Mouse (Mus musculus): ENCODE measurements around the gene Mdp1. TPM values are rescaled to one million over a fixed set of nuclear protein-coding genes. Genes with fewer than 3 reads are reported as not detected.
A peak's percentile ranks its signal among the peaks of the same experiment; 100 is the strongest.

Mdp1 gene
- total RNA-seq (2014; rRNA removed) (10.1 and 10.3 TPM in 2 replicates), polyA plus RNA-seq (2012; rRNA removed) (9.8 and 10.5 TPM in 2 replicates)

- H3K27ac ChIP-seq (replicated peaks; ENCODE audit: insufficient read depth, low read depth, low read length): peak within 1 kb of the TSS; percentile 37; the same call in 1 of the 2 replicates
- TF ChIP-seq CTCF (IDR thresholded peaks at IDR 0.05; ENCODE audit: low read depth, low read length) (peak; percentile 74), POLR2A (IDR thresholded peaks at IDR 0.05; ENCODE audit: extremely low read depth, insufficient read depth, low read length) (no peak)
- peak; percentile 76 for DNase-seq (ENCODE audit: extremely low read depth, low read depth, low spot score)
- H3K36me3 ChIP-seq (ENCODE audit: control insufficient read depth, insufficient read depth, low read length): peaks cover 10% of the 10 kb centered on the region; the same call in 1 of the 2 replicates
- under 1% methylated on average over 39 of the region's 39 CpGs for WGBS
- H3K4me1 ChIP-seq (ENCODE audit: control insufficient read depth, insufficient read depth, low read length): no peaks in the 10 kb centered on the region; the same call in 1 of the 2 replicates
- no peaks in the 10 kb centered on the region for H3K27me3 ChIP-seq (ENCODE audit: control insufficient read depth, insufficient read depth, low read length)
- no peaks in the 10 kb centered on the region for H3K79me2 ChIP-seq (ENCODE audit: control insufficient read depth, insufficient read depth, low read length)
- peak within 1 kb of the TSS; percentile 74 for H3K4me3 ChIP-seq (ENCODE audit: insufficient read depth, low read depth, low read length)
- peak within 1 kb of the TSS; percentile 75 for H3K9ac ChIP-seq (ENCODE audit: low read depth, low read length)
These were observed at the start of gene Mdp1 for GRCm38 (mm10) chr14:55659960-55660573. Gene Mdp1, minus strand, starts transcription at chr14:55660508.

DNA sequence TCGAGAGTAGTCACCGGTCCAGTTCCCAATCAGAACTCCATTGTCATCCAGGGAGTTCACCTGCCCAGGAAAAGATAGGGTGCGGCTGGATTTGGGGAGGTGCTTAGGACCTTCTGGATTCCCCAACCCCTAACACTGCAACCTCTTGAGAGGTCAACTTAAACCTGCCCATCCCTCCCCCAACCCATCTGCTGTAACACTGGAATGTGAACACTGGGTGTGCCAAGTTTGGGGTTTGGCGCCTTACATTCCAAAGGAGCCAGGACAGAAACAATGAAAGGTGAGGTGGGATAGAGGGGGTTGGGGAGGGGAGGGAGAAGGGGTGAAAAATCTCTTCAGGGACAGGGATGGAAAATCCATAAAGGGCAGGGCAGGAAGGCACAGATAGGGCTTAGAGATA lies 49.2 kb upstream of the Mdp1 start:
- 91% methylated on average over 4 of the region's 4 CpGs for WGBS
- Histone ChIP-seq H3K9ac (ENCODE audit: low read depth, low read length) (no peak overlapping the region), H3K4me1 (ENCODE audit: control insufficient read depth, insufficient read depth, low read length) (peaks cover 20% of the 10 kb centered on the region), H3K27me3 (ENCODE audit: control insufficient read depth, insufficient read depth, low read length) (no peaks in the 10 kb centered on the region), H3K36me3 (ENCODE audit: control insufficient read depth, insufficient read depth, low read length) (0 out of 2 replicates have a peak, but pooled peaks cover 3% of the 10 kb centered on the region), H3K4me3 (ENCODE audit: insufficient read depth, low read depth, low read length) (no peak overlapping the region), H3K79me2 (ENCODE audit: control insufficient read depth, insufficient read depth, low read length) (peaks cover 4% of the 10 kb centered on the region; the same call in 1 of the 2 replicates), H3K27ac (replicated peaks; ENCODE audit: insufficient read depth, low read depth, low read length) (no peak overlapping the region)
- no peak for TF ChIP-seq POLR2A (IDR thresholded peaks at IDR 0.05; ENCODE audit: extremely low read depth, insufficient read depth, low read length)
- TF ChIP-seq CTCF (IDR thresholded peaks at IDR 0.05; ENCODE audit: low read depth, low read length): no peak
- no peak for DNase-seq (ENCODE audit: extremely low read depth, low read depth, low spot score)

DNA sequence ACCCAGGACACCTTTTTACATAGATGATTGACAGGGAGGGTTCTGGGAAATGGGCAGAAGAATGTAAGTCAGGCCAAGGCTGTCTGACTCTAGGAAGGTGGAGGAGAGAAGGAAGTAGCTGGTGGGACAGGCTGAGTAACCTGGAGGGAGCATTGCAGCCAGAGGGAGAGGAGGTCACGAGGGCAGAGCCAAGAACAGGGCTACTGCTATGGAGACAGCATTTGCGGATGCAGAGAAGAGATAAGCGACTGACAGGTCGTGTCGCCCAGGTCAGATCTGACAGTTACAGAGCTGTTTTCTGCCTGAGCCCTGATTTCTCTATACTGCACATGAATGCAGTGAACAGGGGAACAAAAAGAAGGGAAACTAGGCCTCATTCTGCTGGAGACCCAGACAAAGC lies 47.1 kb upstream of the Mdp1 start:
- peaks cover 9% of the 10 kb centered on the region; the same call in 1 of the 2 replicates for H3K4me1 ChIP-seq (ENCODE audit: control insufficient read depth, insufficient read depth, low read length)
- H3K27me3 ChIP-seq (ENCODE audit: control insufficient read depth, insufficient read depth, low read length): no peaks in the 10 kb centered on the region
- peaks cover 2% of the 10 kb centered on the region; the same call in 1 of the 2 replicates for H3K79me2 ChIP-seq (ENCODE audit: control insufficient read depth, insufficient read depth, low read length)
- WGBS: 91% methylated on average over 5 of the region's 5 CpGs
- H3K4me3 ChIP-seq (ENCODE audit: insufficient read depth, low read depth, low read length): no peak overlapping the region
- no peak overlapping the region for H3K27ac ChIP-seq (replicated peaks; ENCODE audit: insufficient read depth, low read depth, low read length)
- no peak overlapping the region for H3K9ac ChIP-seq (ENCODE audit: low read depth, low read length)
- peaks cover 9% of the 10 kb centered on the region; the same call in 1 of the 2 replicates for H3K36me3 ChIP-seq (ENCODE audit: control insufficient read depth, insufficient read depth, low read length)
- no peak for DNase-seq (ENCODE audit: extremely low read depth, low read depth, low spot score)
- TF ChIP-seq CTCF (IDR thresholded peaks at IDR 0.05; ENCODE audit: low read depth, low read length) (no peak), POLR2A (IDR thresholded peaks at IDR 0.05; ENCODE audit: extremely low read depth, insufficient read depth, low read length) (no peak)

DNA sequence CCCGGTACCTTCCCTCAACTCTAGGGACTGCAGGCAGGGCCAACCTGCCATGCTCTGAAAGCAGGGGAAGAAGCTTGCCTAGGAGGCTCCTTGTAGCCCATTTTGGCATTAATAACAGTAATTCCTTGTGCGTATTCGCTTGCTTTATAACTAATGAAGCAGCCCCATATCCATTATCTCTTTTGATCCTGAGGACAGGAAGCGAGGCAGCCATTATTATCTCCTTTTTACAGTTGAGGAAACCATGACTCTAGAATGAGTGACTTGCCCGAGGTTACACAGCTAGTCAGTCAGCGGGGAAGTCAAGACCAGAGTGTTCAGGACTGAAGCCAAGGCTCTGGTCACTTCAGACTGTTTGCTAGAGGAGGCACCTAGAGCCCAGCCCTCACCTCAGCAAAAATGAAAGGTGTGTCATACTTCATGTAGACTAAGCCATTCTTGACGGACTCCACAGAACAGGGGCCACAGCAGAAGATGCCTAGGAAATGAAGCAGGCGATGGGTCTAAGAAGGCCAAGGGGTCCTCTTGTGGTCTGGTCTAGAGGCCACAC lies 45.8 kb upstream of the Mdp1 start:
- H3K9ac ChIP-seq (ENCODE audit: low read depth, low read length): no peak overlapping the region
- H3K79me2 ChIP-seq (ENCODE audit: control insufficient read depth, insufficient read depth, low read length): no peaks in the 10 kb centered on the region
- 75% methylated on average over 8 of the region's 8 CpGs for WGBS
- peaks cover 9% of the 10 kb centered on the region; the same call in 1 of the 2 replicates for H3K36me3 ChIP-seq (ENCODE audit: control insufficient read depth, insufficient read depth, low read length)
- no peaks in the 10 kb centered on the region for H3K27me3 ChIP-seq (ENCODE audit: control insufficient read depth, insufficient read depth, low read length)
- DNase-seq (ENCODE audit: extremely low read depth, low read depth, low spot score): no peak
- no peak overlapping the region for H3K27ac ChIP-seq (replicated peaks; ENCODE audit: insufficient read depth, low read depth, low read length)
- TF ChIP-seq CTCF (IDR thresholded peaks at IDR 0.05; ENCODE audit: low read depth, low read length) (no peak), POLR2A (IDR thresholded peaks at IDR 0.05; ENCODE audit: extremely low read depth, insufficient read depth, low read length) (no peak)
- H3K4me3 ChIP-seq (ENCODE audit: insufficient read depth, low read depth, low read length): no peak overlapping the region
- H3K4me1 ChIP-seq (ENCODE audit: control insufficient read depth, insufficient read depth, low read length): no peaks in the 10 kb centered on the region; the same call in 1 of the 2 replicates

DNA sequence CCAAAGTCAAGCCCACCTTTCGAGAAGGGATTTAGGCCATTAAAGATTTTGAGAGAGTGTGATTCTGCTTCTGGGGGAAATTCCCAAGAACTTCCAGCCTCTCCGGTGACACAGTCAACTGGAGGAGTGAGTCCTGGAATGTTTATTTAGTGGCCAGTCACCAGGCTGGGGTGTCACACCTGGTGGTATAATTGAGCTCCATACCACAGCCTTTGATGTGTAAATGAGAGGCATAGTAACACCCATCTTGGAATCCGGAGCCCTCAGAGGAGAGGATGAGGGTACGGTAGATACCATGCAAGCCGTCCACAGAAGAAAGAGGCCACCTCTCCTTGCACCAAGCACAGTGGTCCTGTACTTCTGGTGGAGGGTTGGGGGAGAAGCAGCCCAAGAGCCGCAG lies 42.5 kb upstream of the Mdp1 start:
- 86% methylated on average over 6 of the region's 6 CpGs for WGBS
- Histone ChIP-seq H3K9ac (ENCODE audit: low read depth, low read length) (no peak overlapping the region), H3K79me2 (ENCODE audit: control insufficient read depth, insufficient read depth, low read length) (no peaks in the 10 kb centered on the region), H3K27me3 (ENCODE audit: control insufficient read depth, insufficient read depth, low read length) (no peaks in the 10 kb centered on the region), H3K27ac (replicated peaks; ENCODE audit: insufficient read depth, low read depth, low read length) (no peak overlapping the region), H3K4me1 (ENCODE audit: control insufficient read depth, insufficient read depth, low read length) (no peaks in the 10 kb centered on the region), H3K36me3 (ENCODE audit: control insufficient read depth, insufficient read depth, low read length) (peaks cover 6% of the 10 kb centered on the region; the same call in 1 of the 2 replicates), H3K4me3 (ENCODE audit: insufficient read depth, low read depth, low read length) (no peak overlapping the region)
- TF ChIP-seq CTCF (IDR thresholded peaks at IDR 0.05; ENCODE audit: low read depth, low read length): no peak
- TF ChIP-seq POLR2A (IDR thresholded peaks at IDR 0.05; ENCODE audit: extremely low read depth, insufficient read depth, low read length): no peak
- no peak for DNase-seq (ENCODE audit: extremely low read depth, low read depth, low spot score)

DNA sequence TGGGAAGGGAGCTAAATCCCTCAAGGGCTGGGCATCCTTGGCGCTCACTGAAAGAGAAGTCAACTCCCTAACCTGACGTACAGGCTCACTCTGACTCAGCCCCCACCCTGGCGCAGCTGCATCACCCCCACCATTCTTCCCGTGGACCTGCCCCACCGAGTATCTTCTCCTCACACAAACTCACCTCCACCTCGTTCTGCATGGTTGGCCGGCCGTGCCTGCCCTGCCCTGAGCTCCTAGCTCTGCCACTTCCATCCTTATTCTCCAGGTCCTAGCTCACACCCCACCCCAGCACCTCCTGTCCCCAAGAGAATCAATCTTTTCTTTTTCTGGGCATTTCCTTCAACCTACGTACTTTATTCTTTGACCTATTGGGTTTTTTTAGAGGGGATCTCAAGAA lies 40.8 kb upstream of the Mdp1 start:
- no peaks in the 10 kb centered on the region for H3K79me2 ChIP-seq (ENCODE audit: control insufficient read depth, insufficient read depth, low read length)
- no peak for DNase-seq (ENCODE audit: extremely low read depth, low read depth, low spot score)
- no peaks in the 10 kb centered on the region for H3K4me1 ChIP-seq (ENCODE audit: control insufficient read depth, insufficient read depth, low read length)
- peaks cover 6% of the 10 kb centered on the region; the same call in 1 of the 2 replicates for H3K36me3 ChIP-seq (ENCODE audit: control insufficient read depth, insufficient read depth, low read length)
- H3K9ac ChIP-seq (ENCODE audit: low read depth, low read length): no peak overlapping the region
- no peak overlapping the region for H3K27ac ChIP-seq (replicated peaks; ENCODE audit: insufficient read depth, low read depth, low read length)
- WGBS: 87% methylated on average over 9 of the region's 9 CpGs
- TF ChIP-seq CTCF (IDR thresholded peaks at IDR 0.05; ENCODE audit: low read depth, low read length): no peak
- no peak for TF ChIP-seq POLR2A (IDR thresholded peaks at IDR 0.05; ENCODE audit: extremely low read depth, insufficient read depth, low read length)
- no peaks in the 10 kb centered on the region for H3K27me3 ChIP-seq (ENCODE audit: control insufficient read depth, insufficient read depth, low read length)
- H3K4me3 ChIP-seq (ENCODE audit: insufficient read depth, low read depth, low read length): no peak overlapping the region

Data from liver, adult 2 months (tissue).